ENCODE assay signal across 8 mouse cellular contexts in the genomic region with DNA sequence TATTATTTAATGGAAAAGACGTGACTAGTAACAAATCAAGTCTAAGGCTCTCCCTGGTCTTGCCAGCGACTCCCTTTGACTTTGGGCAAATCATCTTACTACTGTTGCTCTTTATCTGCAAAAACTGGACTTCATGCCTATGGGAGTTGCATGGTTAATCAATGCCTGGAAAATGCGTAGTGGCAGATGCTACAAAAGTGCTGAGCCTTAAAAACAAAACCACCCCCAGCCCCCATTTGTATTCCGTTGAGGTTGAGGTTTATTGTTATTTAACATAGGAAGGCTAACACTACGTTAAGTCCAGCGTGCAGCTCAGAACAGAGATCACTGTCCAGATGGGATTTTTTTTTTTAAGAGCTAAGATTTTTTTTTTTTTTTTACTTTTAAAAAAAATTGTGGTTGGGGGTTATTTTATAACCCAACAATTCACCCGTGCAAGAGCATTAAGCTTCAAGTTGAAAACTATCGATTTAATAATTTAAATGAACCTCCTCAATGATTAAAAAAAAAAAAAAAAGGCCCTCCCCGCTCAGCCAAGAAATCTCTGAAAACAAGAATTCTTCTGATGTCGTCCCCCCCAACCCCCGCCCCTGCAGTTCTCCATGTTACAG.
A peak's percentile ranks its signal among the peaks of the same experiment; 100 is the strongest.
DNase-seq lines count a peak whose midpoint lies in the region; ATAC-seq lines count a peak whose summit lies in the region.

No protein-coding gene starts in this region.

- H3K27ac ChIP-seq in heart, embryonic 15.5 days, result peak overlapping the region; percentile 98
- H3K27ac ChIP-seq in hindbrain, embryonic 13.5 days, result peak overlapping the region; percentile 99
- H3K27ac ChIP-seq in midbrain, embryonic 15.5 days, result peak overlapping the region; percentile 99

- H3K9me3 ChIP-seq in heart, embryonic 15.5 days (replicated peaks), result no peaks in the 10 kb centered on the region
- no peaks in the 10 kb centered on the region for H3K9me3 ChIP-seq in hindbrain, embryonic 13.5 days
- H3K9me3 ChIP-seq in midbrain, embryonic 15.5 days, result no peaks in the 10 kb centered on the region

- H3K36me3 ChIP-seq in heart, embryonic 15.5 days, result no peaks in the 10 kb centered on the region
- H3K36me3 ChIP-seq in hindbrain, embryonic 13.5 days, result no peaks in the 10 kb centered on the region
- no peaks in the 10 kb centered on the region for H3K36me3 ChIP-seq in midbrain, embryonic 15.5 days (replicated peaks)

- peaks cover 17% of the 10 kb centered on the region for H3K4me1 ChIP-seq in heart, embryonic 15.5 days (replicated peaks)
- peaks cover 22% of the 10 kb centered on the region for H3K4me1 ChIP-seq in hindbrain, embryonic 13.5 days (replicated peaks)
- peaks cover 18% of the 10 kb centered on the region for H3K4me1 ChIP-seq in midbrain, embryonic 15.5 days

- no peaks in the 10 kb centered on the region for H3K27me3 ChIP-seq in heart, embryonic 15.5 days
- no peaks in the 10 kb centered on the region for H3K27me3 ChIP-seq in hindbrain, embryonic 13.5 days
- H3K27me3 ChIP-seq in midbrain, embryonic 15.5 days (replicated peaks), result no peaks in the 10 kb centered on the region

- peak overlapping the region; percentile 73 for H3K4me3 ChIP-seq in heart, embryonic 15.5 days
- peak overlapping the region; percentile 74 for H3K4me3 ChIP-seq in hindbrain, embryonic 13.5 days
- peak overlapping the region; percentile 73 for H3K4me3 ChIP-seq in midbrain, embryonic 15.5 days

- H3K9ac ChIP-seq in heart, embryonic 15.5 days, result peak overlapping the region; percentile 78
- H3K9ac ChIP-seq in hindbrain, embryonic 13.5 days, result peak overlapping the region; percentile 90
- H3K9ac ChIP-seq in midbrain, embryonic 15.5 days, result peak overlapping the region; percentile 77

- ATAC-seq in heart, embryonic 15.5 days (replicated peaks; ENCODE audit: insufficient number of reproducible peaks, insufficient read depth, low FRiP score, low read depth), result no peak
- ATAC-seq in hindbrain, embryonic 13.5 days (ENCODE audit: low FRiP score), result no peak
- no peak for ATAC-seq in midbrain, embryonic 15.5 days (replicated peaks)

- H3K4me2 ChIP-seq in heart, embryonic 15.5 days, result peak overlapping the region; percentile 83
- peak overlapping the region; percentile 84 for H3K4me2 ChIP-seq in hindbrain, embryonic 13.5 days
- H3K4me2 ChIP-seq in midbrain, embryonic 15.5 days, result peak overlapping the region; percentile 89

- no peak for DNase-seq in heart, postnatal 36 days
- DNase-seq in NIH3T3 (ENCODE audit: low read depth), result peak; percentile 11
- DNase-seq in cerebellum, adult 11 months, result no peak
- no peak for DNase-seq in adrenal gland, adult 2 months
- no peak for DNase-seq in adrenal gland, adult (ENCODE audit: inconsistent age in 2 of 2, low spot score in 1 of 2)

- intact Hi-C loops in heart, postnatal 36 days (cut with DNase I), result loop anchor here (2.0 to 5.0 kb wide), 4 partner anchors 125 to 253 kb away; a partner anchor contains a TSS

- WGBS in heart, embryonic 15.5 days, result 5% methylated on average over 11 of the region's 11 CpGs
- WGBS in hindbrain, embryonic 13.5 days, result 2% methylated on average over 11 of the region's 11 CpGs
- under 1% methylated on average over 11 of the region's 11 CpGs for WGBS in midbrain, embryonic 15.5 days
